In the genomic region with DNA sequence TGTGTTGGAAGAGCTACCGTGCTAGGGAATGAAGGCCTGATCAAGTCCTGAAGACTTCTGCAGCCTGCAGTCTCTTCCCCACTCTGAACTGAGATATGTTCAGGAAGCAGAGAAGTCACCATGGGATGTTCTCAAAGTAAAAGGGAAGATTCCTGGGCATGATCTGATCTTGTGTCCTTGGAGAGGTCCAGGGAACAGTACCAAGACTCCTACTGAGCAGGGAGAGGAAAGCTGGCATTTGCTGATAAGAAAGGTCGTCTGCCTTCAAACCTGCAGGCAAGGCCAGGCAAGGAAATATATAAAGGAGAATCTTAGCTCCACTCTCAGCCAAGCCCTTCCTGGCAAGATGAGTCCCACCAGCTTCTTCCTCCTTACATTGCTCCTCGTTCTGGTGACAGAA, we compare ENCODE assay signal across 12 mouse cellular contexts. TPM values are rescaled to one million over a fixed set of nuclear protein-coding genes. Genes with fewer than 3 reads are reported as not detected.
"Had no signal": no experiment of that assay in that cellular context is flagged by ENCODE, and none has a peak within 500 bp of the region (broad histone marks: within the 10 kb centered on the region; RNA-seq: fewer than 3 reads in every experiment).

Gene Svs5 (plus strand): TSS at position 301 of the 400 bp plus-strand sequence.

RNA-seq across cellular contexts. Expression of gene Svs5, which starts in this region (rescaled TPM):
- polyA plus RNA-seq: neural tube, embryonic 12.5 days; neural tube, embryonic 13.5 days; neural tube, embryonic 14.5 days; neural tube, embryonic 15.5 days; small intestine, adult 2 months; spleen, adult 2 months; stomach, embryonic 14.5 days; stomach, embryonic 15.5 days; stomach, embryonic 16.5 days; stomach, postnatal 0 days; thymus, adult 2 months; thymus, postnatal 0 days had no signal
